Mouse (Mus musculus) lung, adult 18-20 months (tissue): ENCODE results near the gene Ccr10.
"Not testable (repeated sequence)": the region's sequence is repeated elsewhere in the genome, so short reads cannot be mapped to it uniquely, and the experiment has no call there.

Source experiments
- DNase-seq, 2 experiments: peaks; one replicate each; pipeline ENCODE4 v3.0.0; 2022; ENCODE audit warnings: mixed read lengths in 2 of 2

Gene Ccr10

GRCm38 (mm10) chr11:101149178-101150105, 25.8 kb downstream of the Ccr10 start:
- DNase-seq, result no peak

- no peak for DNase-seq
Observed at GRCm38 (mm10) chr11:101148751-101149150, 26.5 kb downstream of the Ccr10 start.

GRCm38 (mm10) chr11:101146377-101146776, 28.9 kb downstream of the Ccr10 start:
- no peak for DNase-seq

GRCm38 (mm10) chr11:101143338-101144225, 31.7 kb downstream of the Ccr10 start:
- DNase-seq, result peak in 1 of 2 experiments; percentile 33

GRCm38 (mm10) chr11:101142215-101142967, 32.9 kb downstream of the Ccr10 start:
- no peak for DNase-seq

GRCm38 (mm10) chr11:101141088-101141487, 34.2 kb downstream of the Ccr10 start:
- DNase-seq, result no peak

- DNase-seq, result peak; percentile 56 to 75
Observed at GRCm38 (mm10) chr11:101140164-101140819, 35.0 kb downstream of the Ccr10 start.

GRCm38 (mm10) chr11:101138536-101139181, 36.6 kb downstream of the Ccr10 start:
- DNase-seq, result no peak

- no peak for DNase-seq
Observed at GRCm38 (mm10) chr11:101137000-101137399, 38.2 kb downstream of the Ccr10 start.

- no peak for DNase-seq
Observed at GRCm38 (mm10) chr11:101134217-101134865, 40.9 kb downstream of the Ccr10 start.

GRCm38 (mm10) chr11:101133037-101133436, 42.2 kb downstream of the Ccr10 start:
- peak in 1 of 2 experiments; percentile 30 for DNase-seq

- no peak for DNase-seq
Observed at GRCm38 (mm10) chr11:101131701-101132100, 43.5 kb downstream of the Ccr10 start.

GRCm38 (mm10) chr11:101131187-101131586, 44.1 kb downstream of the Ccr10 start:
- no peak for DNase-seq

GRCm38 (mm10) chr11:101130056-101130756, 45.0 kb downstream of the Ccr10 start:
- DNase-seq, result peak in 1 of 2 experiments; percentile 39

- no peak for DNase-seq
Observed at GRCm38 (mm10) chr11:101128996-101129577, 46.2 kb downstream of the Ccr10 start.

GRCm38 (mm10) chr11:101127075-101127474, 48.2 kb downstream of the Ccr10 start:
- DNase-seq, result no peak

GRCm38 (mm10) chr11:101125008-101125407, 50.2 kb downstream of the Ccr10 start:
- not testable (repeated sequence) for DNase-seq

- DNase-seq, result not testable (repeated sequence)
Observed at GRCm38 (mm10) chr11:101124494-101124893, 50.7 kb downstream of the Ccr10 start.
